Mouse (Mus musculus) CH12.LX (cell line): Measurements from ENCODE around the gene Tpst2. TPM values are rescaled to one million over a fixed set of nuclear protein-coding genes. Genes with fewer than 3 reads are reported as not detected.

Experiments used
- DNase-seq: peaks from one replicate; pipeline ENCODE4 v3.0.0-alpha.2; 2013; ENCODE audit errors: extremely low read depth
- H3K27ac ChIP-seq: 2 replicates; pipeline ENCODE4 v1.5.1; 2012; ENCODE audit warnings: low read depth, mild to moderate bottlenecking, control low read depth, moderate library complexity; ENCODE audit not compliant: insufficient read depth
- H3K27me3 ChIP-seq: replicated peaks from 2 replicates; pipeline ENCODE3; 2012; ENCODE audit warnings: inconsistent platforms
- H3K36me3 ChIP-seq, 2 experiments: replicated peaks in 1 of 2; 2 replicates each; pipeline versions ENCODE3 to v1.6.1; 2012; ENCODE audit warnings: inconsistent platforms in 1 of 2, low read length in 1 of 2, mild to moderate bottlenecking in 1 of 2, mixed read lengths in 1 of 2, moderate library complexity in 1 of 2; ENCODE audit not compliant: control insufficient read depth in 1 of 2, insufficient read depth in 1 of 2
- H3K4me1 ChIP-seq, 2 experiments: 2 replicates each; pipeline ENCODE4 v1.6.1; 2012; ENCODE audit warnings: inconsistent platforms in 1 of 2, moderate library complexity in 1 of 2; ENCODE audit not compliant: insufficient read depth in 2 of 2, control insufficient read depth in 1 of 2
- H3K4me2 ChIP-seq: 2 replicates; pipeline ENCODE4 v1.6.1; 2012; ENCODE audit warnings: low read depth, mild to moderate bottlenecking, control low read depth; ENCODE audit not compliant: poor library complexity, insufficient read depth, severe bottlenecking
- H3K4me3 ChIP-seq, 3 experiments: fragments of 150-350 bp in 1 of 3; sonication (generic) in 1 of 3; replicated peaks in 1 of 3; 2 replicates each; pipeline versions ENCODE3 to v1.5.1; 2011 to 2012; ENCODE audit warnings: low read depth in 2 of 3, low read length in 2 of 3, mild to moderate bottlenecking in 2 of 3, moderate library complexity in 2 of 3, control low read depth in 1 of 3, improper control_type of control experiment in 1 of 3, inconsistent platforms in 1 of 3, mixed read lengths in 1 of 3; ENCODE audit not compliant: poor library complexity in 1 of 3
- H3K79me2 ChIP-seq: replicated peaks from 2 replicates; pipeline ENCODE4 v1.6.1; 2012; ENCODE audit warnings: mild to moderate bottlenecking, moderate library complexity; ENCODE audit not compliant: control insufficient read depth, poor library complexity, insufficient read depth, severe bottlenecking; ENCODE audit errors: extremely low read depth
- H3K9ac ChIP-seq: 2 replicates; pipeline ENCODE4 v1.6.1; 2012; ENCODE audit warnings: low read depth, mild to moderate bottlenecking, control low read depth, moderate library complexity; ENCODE audit not compliant: insufficient read depth
- H3K9me3 ChIP-seq: replicated peaks from 2 replicates; pipeline ENCODE3; 2012; ENCODE audit warnings: low read length, inconsistent platforms, mixed read lengths
- BHLHE40 ChIP-seq: IDR thresholded peaks from 2 replicates; pipeline ENCODE4 v1.6.1; 2011; ENCODE audit warnings: mild to moderate bottlenecking, low read depth, low read length, improper control_type of control experiment
- CHD1 ChIP-seq: IDR thresholded peaks from 2 replicates; pipeline ENCODE4 v1.6.1; 2012; ENCODE audit warnings: low read depth, low read length, improper control_type of control experiment, inconsistent platforms
- CHD2 ChIP-seq: IDR thresholded peaks from 2 replicates; pipeline ENCODE4 v1.6.1; 2011; ENCODE audit warnings: low read length, improper control_type of control experiment
- CTCF ChIP-seq, 2 experiments: IDR thresholded peaks in 1 of 2; conservative IDR thresholded peaks in 1 of 2; 2 replicates each; pipeline ENCODE4 v1.5.1; 2011 to 2012; ENCODE audit warnings: low read depth in 2 of 2, low read length in 2 of 2, improper control_type of control experiment in 1 of 2, inconsistent platforms in 1 of 2, mild to moderate bottlenecking in 1 of 2, moderate library complexity in 1 of 2
- E2F4 ChIP-seq: IDR thresholded peaks from 2 replicates; pipeline ENCODE4 v1.6.1; 2011; ENCODE audit warnings: low read depth, low read length, improper control_type of control experiment; ENCODE audit not compliant: insufficient replicate concordance
- ELF1 ChIP-seq: IDR thresholded peaks from 2 replicates; pipeline ENCODE4 v1.6.1; 2014; ENCODE audit warnings: low read depth, mild to moderate bottlenecking, inconsistent platforms, low read length, improper control_type of control experiment
- EP300 ChIP-seq: IDR thresholded peaks from 2 replicates; pipeline ENCODE4 v1.6.1; 2011; ENCODE audit warnings: low read length, improper control_type of control experiment
- ETS1 ChIP-seq: conservative IDR thresholded peaks from 2 replicates; pipeline ENCODE4 v1.6.1; 2012; ENCODE audit warnings: low read depth, mild to moderate bottlenecking, inconsistent platforms, low read length, improper control_type of control experiment, moderate library complexity
- GABPA ChIP-seq: IDR thresholded peaks from 2 replicates; pipeline ENCODE4 v1.6.1; 2012; ENCODE audit warnings: low read depth, low read length, improper control_type of control experiment, inconsistent platforms; ENCODE audit not compliant: insufficient replicate concordance
- IRF4 ChIP-seq: IDR thresholded peaks from 2 replicates; pipeline ENCODE4 v1.6.1; 2014; ENCODE audit warnings: low read depth, mild to moderate bottlenecking, inconsistent platforms, low read length, improper control_type of control experiment
- JUN ChIP-seq: IDR thresholded peaks from 2 replicates; pipeline ENCODE4 v1.6.1; 2011; ENCODE audit warnings: low read depth, mild to moderate bottlenecking, low read length, improper control_type of control experiment, moderate library complexity; ENCODE audit not compliant: insufficient read depth
- JUND ChIP-seq: conservative IDR thresholded peaks from 2 replicates; pipeline ENCODE4 v1.6.1; 2011; ENCODE audit warnings: low read depth, low read length, improper control_type of control experiment
- KAT2A ChIP-seq: IDR thresholded peaks from 2 replicates; pipeline ENCODE4 v1.6.1; 2012; ENCODE audit warnings: low read length, improper control_type of control experiment, inconsistent platforms; ENCODE audit not compliant: insufficient replicate concordance
- MAFK ChIP-seq: IDR thresholded peaks from 2 replicates; pipeline ENCODE4 v1.6.1; 2011; ENCODE audit warnings: low read length, improper control_type of control experiment; ENCODE audit not compliant: insufficient replicate concordance
- MAZ ChIP-seq: IDR thresholded peaks from 2 replicates; pipeline ENCODE4 v1.6.1; 2012; ENCODE audit warnings: low read depth, mild to moderate bottlenecking, inconsistent platforms, low read length, improper control_type of control experiment, moderate library complexity
- MXI1 ChIP-seq: IDR thresholded peaks from 2 replicates; pipeline ENCODE4 v1.6.1; 2011; ENCODE audit warnings: mild to moderate bottlenecking, low read depth, low read length, improper control_type of control experiment
- MYC ChIP-seq: IDR thresholded peaks from 2 replicates; pipeline ENCODE4 v1.6.1; 2011; ENCODE audit warnings: low read depth, mild to moderate bottlenecking, improper control_type of control experiment, low read length
- NELFE ChIP-seq: IDR thresholded peaks from 2 replicates; pipeline ENCODE4 v1.6.1; 2011; ENCODE audit warnings: low read depth, low read length, improper control_type of control experiment
- NRF1 ChIP-seq: IDR thresholded peaks from 2 replicates; pipeline ENCODE4 v1.6.1; 2014; ENCODE audit warnings: low read depth, mild to moderate bottlenecking, inconsistent platforms, low read length, improper control_type of control experiment, moderate library complexity
- PAX5 ChIP-seq: IDR thresholded peaks from 2 replicates; pipeline ENCODE4 v1.6.1; 2012; ENCODE audit warnings: low read length, inconsistent platforms, mixed read lengths
- POLR2A ChIP-seq: IDR thresholded peaks from 2 replicates; pipeline ENCODE4 v1.6.1; 2011; ENCODE audit warnings: low read depth, mild to moderate bottlenecking, improper control_type of control experiment, low read length
- POLR2AphosphoS2 ChIP-seq: IDR thresholded peaks from 2 replicates; pipeline ENCODE4 v1.6.1; 2011; ENCODE audit warnings: low read depth, low read length, improper control_type of control experiment
- RAD21 ChIP-seq: IDR thresholded peaks from 2 replicates; pipeline ENCODE4 v1.6.1; 2011; ENCODE audit warnings: low read depth, mild to moderate bottlenecking, low read length, improper control_type of control experiment, moderate library complexity
- RCOR1 ChIP-seq: conservative IDR thresholded peaks from 2 replicates; pipeline ENCODE4 v1.6.1; 2012; ENCODE audit warnings: low read depth, mild to moderate bottlenecking, inconsistent platforms, low read length, improper control_type of control experiment
- SIN3A ChIP-seq: IDR thresholded peaks from 2 replicates; pipeline ENCODE4 v1.6.1; 2012; ENCODE audit warnings: low read length, improper control_type of control experiment, inconsistent platforms
- SMC3 ChIP-seq: IDR thresholded peaks from 2 replicates; pipeline ENCODE4 v1.6.1; 2011; ENCODE audit warnings: low read depth, low read length, improper control_type of control experiment
- TBP ChIP-seq: conservative IDR thresholded peaks from 2 replicates; pipeline ENCODE4 v1.6.1; 2011; ENCODE audit warnings: low read depth, low read length, improper control_type of control experiment
- UBTF ChIP-seq: IDR thresholded peaks from 2 replicates; pipeline ENCODE4 v1.6.1; 2012; ENCODE audit warnings: low read depth, mild to moderate bottlenecking, inconsistent platforms, low read length, improper control_type of control experiment, moderate library complexity
- USF1 ChIP-seq: IDR thresholded peaks from 2 replicates; pipeline ENCODE4 v1.6.1; 2014; ENCODE audit warnings: low read depth, mild to moderate bottlenecking, inconsistent platforms, low read length, improper control_type of control experiment
- USF2 ChIP-seq: conservative IDR thresholded peaks from 2 replicates; pipeline ENCODE4 v1.6.1; 2011; ENCODE audit warnings: low read depth, low read length, improper control_type of control experiment
- ZC3H11A ChIP-seq: IDR thresholded peaks from 2 replicates; pipeline ENCODE4 v1.6.1; 2012; ENCODE audit warnings: low read depth, mild to moderate bottlenecking, inconsistent platforms, low read length, improper control_type of control experiment
- ZMIZ1 ChIP-seq: IDR thresholded peaks from 2 replicates; pipeline ENCODE4 v1.6.1; 2012; ENCODE audit warnings: low read depth, mild to moderate bottlenecking, inconsistent platforms, low read length, improper control_type of control experiment
- ZNF384 ChIP-seq: IDR thresholded peaks from 2 replicates; pipeline ENCODE4 v1.6.1; 2012; ENCODE audit warnings: low read depth, low read length, improper control_type of control experiment, inconsistent platforms
- dilution Hi-C: fragments of 300-500 bp; cut with MboI; formaldehyde crosslinking; loops from 2 replicates; pipeline ENCODE4 v1.14.3; 2020; ENCODE audit warnings: low sequenced_read_pairs; ENCODE audit not compliant: extremely low pct_unique_long_range_greater_than_20kb, extremely low pct_ligation_motif_present
- in situ Hi-C: fragments of 300-500 bp; cut with MboI; formaldehyde crosslinking; loops from 3 replicates; pipeline ENCODE4 v1.14.3; 2019; ENCODE audit warnings: low sequenced_read_pairs, low pct_ligation_motif_present, low pct_unique_long_range_greater_than_20kb, mixed read lengths
- polyA plus RNA-seq: library from polyadenylated mRNA; unstranded; fragments of >175 nt; gene quantifications from 2 replicates; pipeline ENCODE4 v1.2.1, GENCODE M21; 2012; ENCODE audit warnings: low read depth; ENCODE audit not compliant: insufficient read length
- total RNA-seq, 2 experiments: library from RNA; depleted of rRNA; stranded (reverse); fragments of 300-350 nt in 1 of 2; fragments of >200 nt in 1 of 2; gene quantifications; 2 replicates each; pipeline ENCODE4 v1.2.3; 2012 to 2014

Tpst2 gene
- total and polyA plus RNA-seq, 3 experiments: 12.6 to 20.7 (median 15.6) TPM

DNA sequence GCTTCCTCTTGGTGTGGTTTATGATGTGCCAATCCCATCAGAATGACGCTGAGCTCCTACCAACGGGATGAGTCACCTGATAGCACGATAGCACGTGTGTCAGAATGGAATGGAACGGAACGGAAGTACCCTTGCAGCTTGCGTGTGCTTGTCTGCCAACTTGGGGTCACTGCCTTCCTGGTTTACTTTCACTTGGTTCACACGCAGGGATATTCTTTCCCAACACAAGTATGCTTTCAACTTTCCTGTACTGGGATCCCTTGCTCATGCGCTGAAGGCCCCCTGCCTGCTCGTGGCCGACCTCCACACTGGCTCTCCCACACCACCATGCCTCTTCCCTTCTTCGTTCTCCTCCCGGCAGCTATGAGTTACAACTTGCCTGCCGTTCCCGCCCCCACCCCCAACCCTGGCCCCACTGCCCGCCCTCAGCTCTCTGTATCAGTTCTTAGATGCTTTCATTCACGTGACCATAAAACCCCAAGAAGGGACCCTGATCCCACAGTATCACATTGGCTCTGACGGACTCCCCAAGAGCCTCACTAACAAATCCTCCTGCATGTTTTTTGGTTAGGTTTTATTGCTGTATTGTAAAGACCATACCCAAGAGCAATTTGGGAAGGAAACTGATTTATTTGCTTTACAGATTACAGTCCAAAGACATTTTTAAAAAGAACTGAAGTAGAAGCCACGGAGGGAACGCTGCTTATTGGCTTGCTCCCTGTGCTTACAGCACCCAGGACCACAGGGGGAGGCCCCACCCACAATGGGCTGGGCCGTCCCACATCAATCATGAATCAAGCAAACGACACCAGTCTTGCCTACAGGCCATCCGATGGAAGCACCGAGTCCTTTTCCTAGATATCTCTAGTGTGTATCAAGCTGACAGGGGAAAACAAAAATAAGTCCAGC, 48.4 kb downstream of the Tpst2 start (continued):
- peak; percentile 32; the same call in 1 of the 2 replicates for TF ChIP-seq ELF1
- TF ChIP-seq, all 38 proteins: peak for 19

GRCm38 (mm10) chr5:112325546-112326445, 49.3 kb downstream of the Tpst2 start, which contains the start of gene Tfip11:
Gene Tfip11, plus strand, starts transcription at chr5:112326358.
- H3K4me2 ChIP-seq: peak within 1 kb of the TSS; percentile 90
- peak; percentile 93 for DNase-seq
- H3K27me3 ChIP-seq: peaks cover 22% of the 10 kb centered on the region
- H3K9me3 ChIP-seq: peaks cover 4% of the 10 kb centered on the region
- in situ Hi-C loops: loop anchor here (10.0 kb wide), 1 partner anchor 51 kb away; the partner anchor contains the start of gene Tpst2
- H3K4me1 ChIP-seq: peaks cover 3 to 27% of the 10 kb centered on the region in 2 experiments; a peak in 3 of 4 replicates
- peak within 1 kb of the TSS; percentile 84 to 100 (median 85) for H3K4me3 ChIP-seq
- H3K36me3 ChIP-seq: peaks cover 28 to 35% of the 10 kb centered on the region in 2 experiments
- dilution Hi-C loops: no loop called here
- H3K27ac ChIP-seq: peak within 1 kb of the TSS; percentile 21; the same call in 1 of the 2 replicates
- H3K9ac ChIP-seq: peak within 1 kb of the TSS; percentile 56
- H3K79me2 ChIP-seq: peaks cover 17% of the 10 kb centered on the region
- TF ChIP-seq RAD21 (no peak; the same call in 1 of the 2 replicates), MAFK (no peak), ZC3H11A (no peak), EP300 (no peak), ELF1 (peak; percentile 100), PAX5 (no peak), ZNF384 (no peak), RCOR1 (no peak), MXI1 (peak; percentile 96), ETS1 (no peak), USF1 (no peak), USF2 (no peak), CHD1 (no peak), MYC (no peak), E2F4 (no peak), SMC3 (no peak), CTCF (conservative IDR thresholded peaks at IDR 0.05 in 1 of 2, IDR thresholded peaks at IDR 0.05 in 1 of 2; ENCODE audit: low read depth in 2 of 2, low read length in 2 of 2) (no peak), SIN3A (peak; percentile 99), POLR2AphosphoS2 (no peak; the same call in 1 of the 2 replicates), POLR2A (peak; percentile 87), BHLHE40 (no peak), JUN (no peak), MAZ (no peak), ZMIZ1 (no peak; the same call in 1 of the 2 replicates), JUND (no peak), UBTF (no peak), IRF4 (peak; percentile 28; the same call in 1 of the 2 replicates), GABPA (peak; percentile 88), NELFE (peak; percentile 74), TBP (0 out of 2 replicates have a peak, but pooled peaks have one; percentile 36), KAT2A (peak; percentile 88; the same call in 1 of the 2 replicates), NRF1 (peak; percentile 29; the same call in 1 of the 2 replicates), CHD2 (peak; percentile 67; the same call in 1 of the 2 replicates)
